Mouse (Mus musculus): ENCODE measurements around the gene Rufy1.

- TF ChIP-seq POLR2A (IDR thresholded peaks at IDR 0.05; ENCODE audit: borderline replicate concordance, insufficient read depth, low read length) (no peak), CTCF (IDR thresholded peaks at IDR 0.05; ENCODE audit: borderline replicate concordance, insufficient read depth, low read depth, low read length) (no peak)
Measured at GRCm38 (mm10) chr11:50456455-50456854, 25.5 kb upstream of the Rufy1 start.
